Mouse (Mus musculus): ENCODE data around the gene Sytl3. TPM values are rescaled to one million over a fixed set of nuclear protein-coding genes. Genes with fewer than 3 reads are reported as not detected.
"Not testable (repeated sequence)": the region's sequence is repeated elsewhere in the genome, so short reads cannot be mapped to it uniquely, and the experiment has no call there.

Sytl3 gene
- polyA plus RNA-seq, 1 experiment from 2014 or later, result 0.74 TPM

- H3K4me3 ChIP-seq (ENCODE audit: low read length), result peak within 1 kb of the TSS; percentile 54
- peak within 1 kb of the TSS; percentile 36 for H3K4me2 ChIP-seq (replicated peaks; ENCODE audit: low read depth, low read length)
- H3K9me3 ChIP-seq (ENCODE audit: control insufficient read depth, low read length); H3K27me3 ChIP-seq (ENCODE audit: control insufficient read depth, insufficient read depth, low read length); H3K4me1 ChIP-seq (ENCODE audit: control insufficient read depth, insufficient read depth, low read length); H3K36me3 ChIP-seq (ENCODE audit: control insufficient read depth, insufficient read depth, low read length); H3K27ac ChIP-seq (ENCODE audit: low read depth, low read length): not testable (repeated sequence)
- 5% methylated on average over 17 of the region's 33 CpGs for WGBS
- peak; percentile 97 for ATAC-seq (ENCODE audit: low FRiP score, low TSS enrichment)
- H3K9ac ChIP-seq (ENCODE audit: low read depth, low read length), result peak within 1 kb of the TSS; percentile 62
Measured at GRCm38 (mm10) chr17:6655567-6656281, 3.2 kb upstream of the Sytl3 start, which contains the start of gene Dynlt1f. Gene Dynlt1f (minus strand): TSS chr17:6655900.

DNA sequence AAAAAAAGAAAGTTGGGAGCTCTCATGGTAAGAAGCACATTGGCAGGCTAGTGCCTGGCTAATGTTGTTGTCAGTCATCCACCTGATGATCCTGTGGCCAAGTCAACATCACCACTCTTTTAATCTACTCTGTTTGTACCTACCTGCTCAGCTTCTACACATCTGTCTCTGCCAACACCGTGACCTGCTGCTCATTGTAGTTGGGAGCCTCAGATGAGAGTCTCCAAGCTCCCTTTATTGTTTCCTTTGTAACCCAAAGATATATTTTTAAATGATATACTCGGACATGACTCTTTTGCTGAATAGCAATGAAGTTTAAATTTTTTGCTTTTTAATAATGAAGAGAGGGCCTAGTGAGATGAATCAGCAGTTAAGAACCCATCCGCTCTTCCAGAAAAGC, 2.4 kb upstream of the Sytl3 start:
- not testable (repeated sequence) for H3K9me3 ChIP-seq (ENCODE audit: control insufficient read depth, low read length); H3K27ac ChIP-seq (ENCODE audit: low read depth, low read length); ATAC-seq (ENCODE audit: low FRiP score, low TSS enrichment); H3K4me2 ChIP-seq (replicated peaks; ENCODE audit: low read depth, low read length); H3K4me1 ChIP-seq (ENCODE audit: control insufficient read depth, insufficient read depth, low read length); H3K4me3 ChIP-seq (ENCODE audit: low read length); H3K9ac ChIP-seq (ENCODE audit: low read depth, low read length); H3K27me3 ChIP-seq (ENCODE audit: control insufficient read depth, insufficient read depth, low read length); H3K36me3 ChIP-seq (ENCODE audit: control insufficient read depth, insufficient read depth, low read length)
- 88% methylated on average over 1 of the region's 3 CpGs for WGBS

GRCm38 (mm10) chr17:6660589-6660988, 1.7 kb downstream of the Sytl3 start:
- H3K9me3 ChIP-seq (ENCODE audit: control insufficient read depth, low read length); H3K4me1 ChIP-seq (ENCODE audit: control insufficient read depth, insufficient read depth, low read length); H3K27me3 ChIP-seq (ENCODE audit: control insufficient read depth, insufficient read depth, low read length); ATAC-seq (ENCODE audit: low FRiP score, low TSS enrichment); H3K27ac ChIP-seq (ENCODE audit: low read depth, low read length); H3K9ac ChIP-seq (ENCODE audit: low read depth, low read length); H3K4me3 ChIP-seq (ENCODE audit: low read length); H3K4me2 ChIP-seq (replicated peaks; ENCODE audit: low read depth, low read length); H3K36me3 ChIP-seq (ENCODE audit: control insufficient read depth, insufficient read depth, low read length): not testable (repeated sequence)
- 44% methylated on average over 6 of the region's 6 CpGs for WGBS

DNA sequence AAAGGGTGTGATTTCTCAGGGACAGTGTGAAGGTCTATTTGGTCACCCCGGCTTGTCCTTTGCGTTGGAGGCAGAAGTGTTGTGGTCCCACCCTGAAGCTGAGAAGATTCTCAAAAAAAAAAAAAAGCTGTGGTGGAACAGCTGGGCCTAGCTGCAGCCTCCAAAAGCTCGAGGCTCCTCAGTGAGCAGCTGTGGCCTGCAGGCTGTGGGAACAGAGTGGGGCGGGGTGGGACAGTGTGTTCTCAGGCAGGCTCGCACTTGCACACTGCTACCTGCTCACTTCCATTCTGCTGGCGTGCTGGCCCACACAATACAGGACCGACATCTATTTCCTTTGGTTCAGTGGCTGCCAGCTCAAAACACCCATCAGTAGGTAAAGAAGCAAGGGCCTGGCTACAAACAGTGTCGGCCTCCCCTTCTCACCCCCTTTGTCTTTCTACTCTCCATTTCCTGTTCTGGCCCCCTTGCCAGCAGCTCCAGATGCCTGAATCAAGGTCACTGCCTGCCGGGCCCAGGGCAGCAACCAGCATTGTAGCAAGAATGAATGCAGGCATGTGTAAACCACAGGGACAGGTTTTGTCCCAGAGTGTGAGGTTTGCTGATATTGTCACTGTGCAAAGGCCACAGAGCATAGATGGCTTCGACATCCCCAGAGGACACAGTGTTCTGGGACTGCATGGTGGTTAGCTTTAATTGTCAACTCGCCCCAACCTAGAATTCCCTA, 2.4 kb downstream of the Sytl3 start:
- ATAC-seq (ENCODE audit: low FRiP score, low TSS enrichment), result 0 out of 2 replicates have a peak, but pooled peaks have one; percentile 17

DNA sequence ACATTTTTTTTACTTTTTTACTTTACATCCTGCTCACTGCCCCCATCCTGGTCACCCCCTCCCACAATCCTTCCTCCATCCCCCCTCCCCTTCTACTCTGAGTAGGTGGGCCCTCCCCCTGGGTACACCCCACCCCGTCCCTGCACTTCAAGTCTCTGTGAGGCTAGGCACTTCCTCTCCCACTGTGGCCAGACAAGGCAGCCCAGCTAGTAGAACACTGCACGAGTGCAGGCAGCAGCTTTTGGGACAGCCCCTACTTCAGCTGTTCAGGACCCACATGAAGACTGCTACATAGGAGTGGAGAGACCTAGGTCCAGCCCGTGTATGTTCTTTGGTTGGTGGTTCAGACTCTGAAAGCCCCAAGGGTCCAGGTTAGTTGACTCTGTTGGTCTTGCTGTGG, 3.9 kb downstream of the Sytl3 start:
- H3K9me3 ChIP-seq (ENCODE audit: control insufficient read depth, low read length); H3K4me3 ChIP-seq (ENCODE audit: low read length); H3K27ac ChIP-seq (ENCODE audit: low read depth, low read length); H3K36me3 ChIP-seq (ENCODE audit: control insufficient read depth, insufficient read depth, low read length); H3K27me3 ChIP-seq (ENCODE audit: control insufficient read depth, insufficient read depth, low read length); H3K9ac ChIP-seq (ENCODE audit: low read depth, low read length); H3K4me1 ChIP-seq (ENCODE audit: control insufficient read depth, insufficient read depth, low read length); ATAC-seq (ENCODE audit: low FRiP score, low TSS enrichment); H3K4me2 ChIP-seq (replicated peaks; ENCODE audit: low read depth, low read length): not testable (repeated sequence)
- WGBS, result 62% methylated on average over 3 of the region's 3 CpGs

More for the DNA sequence above, 2.4 kb downstream of the Sytl3 start:
- WGBS, result 40% methylated on average over 8 of the region's 11 CpGs
- H3K4me3 ChIP-seq (ENCODE audit: low read length); H3K9ac ChIP-seq (ENCODE audit: low read depth, low read length); H3K27ac ChIP-seq (ENCODE audit: low read depth, low read length); H3K4me1 ChIP-seq (ENCODE audit: control insufficient read depth, insufficient read depth, low read length); H3K4me2 ChIP-seq (replicated peaks; ENCODE audit: low read depth, low read length); H3K36me3 ChIP-seq (ENCODE audit: control insufficient read depth, insufficient read depth, low read length); H3K27me3 ChIP-seq (ENCODE audit: control insufficient read depth, insufficient read depth, low read length); H3K9me3 ChIP-seq (ENCODE audit: control insufficient read depth, low read length): not testable (repeated sequence)

GRCm38 (mm10) chr17:6665389-6665788, 6.5 kb downstream of the Sytl3 start:
- 79% methylated on average over 4 of the region's 5 CpGs for WGBS
- not testable (repeated sequence) for ATAC-seq (ENCODE audit: low FRiP score, low TSS enrichment); H3K9me3 ChIP-seq (ENCODE audit: control insufficient read depth, low read length); H3K4me2 ChIP-seq (replicated peaks; ENCODE audit: low read depth, low read length); H3K4me1 ChIP-seq (ENCODE audit: control insufficient read depth, insufficient read depth, low read length); H3K27me3 ChIP-seq (ENCODE audit: control insufficient read depth, insufficient read depth, low read length); H3K27ac ChIP-seq (ENCODE audit: low read depth, low read length); H3K4me3 ChIP-seq (ENCODE audit: low read length); H3K9ac ChIP-seq (ENCODE audit: low read depth, low read length); H3K36me3 ChIP-seq (ENCODE audit: control insufficient read depth, insufficient read depth, low read length)

DNA sequence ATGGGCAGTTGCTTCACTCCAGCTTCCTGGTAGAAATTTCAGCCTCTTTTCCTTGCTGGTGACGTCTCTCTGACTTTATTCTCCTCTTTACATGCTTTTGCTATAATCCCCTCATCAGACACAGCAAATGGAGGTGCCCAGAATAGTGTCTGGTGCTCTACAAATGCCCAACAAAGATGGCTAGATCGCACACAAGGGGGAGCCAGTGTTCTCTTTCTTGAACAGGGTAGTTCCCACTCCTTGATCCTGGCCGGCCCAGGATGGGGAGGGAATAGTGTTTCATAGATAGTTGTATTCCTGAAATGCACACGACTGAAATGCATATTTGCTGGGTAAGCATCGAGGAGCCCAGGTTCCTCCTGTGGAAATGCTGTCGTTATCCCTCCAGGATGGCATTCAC, 9.6 kb downstream of the Sytl3 start:
- H3K27ac ChIP-seq (ENCODE audit: low read depth, low read length); H3K4me2 ChIP-seq (replicated peaks; ENCODE audit: low read depth, low read length); H3K27me3 ChIP-seq (ENCODE audit: control insufficient read depth, insufficient read depth, low read length); H3K9ac ChIP-seq (ENCODE audit: low read depth, low read length); H3K9me3 ChIP-seq (ENCODE audit: control insufficient read depth, low read length); H3K36me3 ChIP-seq (ENCODE audit: control insufficient read depth, insufficient read depth, low read length); ATAC-seq (ENCODE audit: low FRiP score, low TSS enrichment); H3K4me3 ChIP-seq (ENCODE audit: low read length); H3K4me1 ChIP-seq (ENCODE audit: control insufficient read depth, insufficient read depth, low read length): not testable (repeated sequence)
- WGBS, result no CpG with 5 or more reads among the region's 6 CpGs

GRCm38 (mm10) chr17:6674297-6674696, 15.4 kb downstream of the Sytl3 start:
- H3K4me1 ChIP-seq (ENCODE audit: control insufficient read depth, insufficient read depth, low read length); H3K27me3 ChIP-seq (ENCODE audit: control insufficient read depth, insufficient read depth, low read length); H3K9me3 ChIP-seq (ENCODE audit: control insufficient read depth, low read length); H3K36me3 ChIP-seq (ENCODE audit: control insufficient read depth, insufficient read depth, low read length); H3K9ac ChIP-seq (ENCODE audit: low read depth, low read length); H3K4me3 ChIP-seq (ENCODE audit: low read length); H3K4me2 ChIP-seq (replicated peaks; ENCODE audit: low read depth, low read length); ATAC-seq (ENCODE audit: low FRiP score, low TSS enrichment); H3K27ac ChIP-seq (ENCODE audit: low read depth, low read length): not testable (repeated sequence)
- 34% methylated on average over 5 of the region's 5 CpGs for WGBS

- 80% methylated on average over 1 of the region's 2 CpGs for WGBS
- H3K9me3 ChIP-seq (ENCODE audit: control insufficient read depth, low read length); H3K4me1 ChIP-seq (ENCODE audit: control insufficient read depth, insufficient read depth, low read length); H3K4me2 ChIP-seq (replicated peaks; ENCODE audit: low read depth, low read length); H3K27me3 ChIP-seq (ENCODE audit: control insufficient read depth, insufficient read depth, low read length); H3K36me3 ChIP-seq (ENCODE audit: control insufficient read depth, insufficient read depth, low read length); H3K9ac ChIP-seq (ENCODE audit: low read depth, low read length); H3K27ac ChIP-seq (ENCODE audit: low read depth, low read length); H3K4me3 ChIP-seq (ENCODE audit: low read length): not testable (repeated sequence)
- ATAC-seq (ENCODE audit: low FRiP score, low TSS enrichment), result 0 out of 2 replicates have a peak, but pooled peaks have one; percentile 66
Measured at GRCm38 (mm10) chr17:6678063-6678462, 19.2 kb downstream of the Sytl3 start.

Data from kidney, embryonic 14.5 days (tissue).